Mouse (Mus musculus) cerebellum, postnatal 25 days (tissue): ENCODE measurements around the gene Polr2l.

Experiments
- DNase-seq, 2 experiments: peaks; one replicate each; pipeline ENCODE4 v3.0.0; 2021; ENCODE audit warnings: mixed read lengths in 2 of 2

Polr2l gene

GRCm38 (mm10) chr7:141431434-141432185 is 43.3 kb downstream of the Polr2l start:
- DNase-seq: peak in 1 of 2 experiments; percentile 47

- DNase-seq: peak; percentile 39 to 42
These were observed 44.2 kb downstream of the Polr2l start for GRCm38 (mm10) chr7:141430585-141431240.

GRCm38 (mm10) chr7:141429840-141430584 is 44.9 kb downstream of the Polr2l start:
- DNase-seq: peak; percentile 33 to 45

GRCm38 (mm10) chr7:141429310-141429709 is 45.6 kb downstream of the Polr2l start, which contains the start of gene Cend1:
Gene Cend1 (minus strand): TSS chr7:141429491.
- peak; percentile 92 to 95 for DNase-seq

- DNase-seq: peak; percentile 53 to 57
These were observed 46.2 kb downstream of the Polr2l start for GRCm38 (mm10) chr7:141428701-141429100.

- peak in 1 of 2 experiments; percentile 35 for DNase-seq
These were observed 47.8 kb downstream of the Polr2l start for GRCm38 (mm10) chr7:141426948-141427730.

- no peak for DNase-seq
These were observed 51.1 kb downstream of the Polr2l start for GRCm38 (mm10) chr7:141423811-141424210.
